Mouse (Mus musculus) midbrain, embryonic 16.5 days (tissue): ENCODE measurements around the gene Ccdc8. TPM values are rescaled to one million over a fixed set of nuclear protein-coding genes. Genes with fewer than 3 reads are reported as not detected.

Experiments used
- ATAC-seq: fragments of 200-750 bp; cut with Nextera tagmentation; 2 replicates; pipeline ENCODE4 v1.8.0; 2017; ENCODE audit warnings: moderate TSS enrichment
- H3K27ac ChIP-seq: fragments of 300-500 bp; sonication (generic); 2 replicates; pipeline ENCODE4 v1.5.1; 2014; ENCODE audit warnings: mild to moderate bottlenecking, low read length, mixed read lengths
- H3K27me3 ChIP-seq: fragments of 300-500 bp; sonication (generic); 2 replicates; pipeline ENCODE4 v1.6.1; 2014; ENCODE audit warnings: low read depth, low read length, mixed read lengths; ENCODE audit not compliant: control insufficient read depth, insufficient read depth
- H3K36me3 ChIP-seq: fragments of 300-500 bp; sonication (generic); 2 replicates; pipeline ENCODE4 v1.6.1; 2014; ENCODE audit warnings: mild to moderate bottlenecking, low read length, moderate library complexity, mixed read lengths; ENCODE audit not compliant: control insufficient read depth, insufficient read depth
- H3K4me1 ChIP-seq: fragments of 300-500 bp; sonication (generic); 2 replicates; pipeline ENCODE4 v1.6.1; 2014; ENCODE audit warnings: mild to moderate bottlenecking, low read length, mixed read lengths; ENCODE audit not compliant: control insufficient read depth, insufficient read depth
- H3K4me2 ChIP-seq: fragments of 300-500 bp; sonication (generic); 2 replicates; pipeline ENCODE4 v1.6.1; 2014; ENCODE audit warnings: mild to moderate bottlenecking, low read length, mixed read lengths
- H3K4me3 ChIP-seq: fragments of 300-500 bp; sonication (generic); 2 replicates; pipeline ENCODE4 v1.5.1; 2014; ENCODE audit warnings: low read depth, mild to moderate bottlenecking, low read length, moderate library complexity, mixed read lengths
- H3K9ac ChIP-seq: fragments of 300-500 bp; sonication (generic); 2 replicates; pipeline ENCODE4 v1.6.1; 2014; ENCODE audit warnings: low read depth, low read length, mixed read lengths
- H3K9me3 ChIP-seq: fragments of 300-500 bp; sonication (generic); replicated peaks from 2 replicates; pipeline ENCODE4 v1.6.1; 2014; ENCODE audit warnings: mild to moderate bottlenecking, low read length, mixed read lengths; ENCODE audit not compliant: control insufficient read depth, poor library complexity, severe bottlenecking
- WGBS: fragments of 180-500 bp; shearing (Covaris S2); extraction: QIAGEN DNeasy Blood & Tissue Kit; methylation state at CpG from one replicate; pipeline ENCODE4 v1.1.7; 2014; 5-methylcytosine and 5-hydroxymethylcytosine counted together
- polyA plus RNA-seq: library from polyadenylated mRNA; unstranded; fragments of >200 nt; fragmentation: Nextera tagmentation; extraction: Ambion mirVana; gene quantifications from 2 replicates; pipeline ENCODE4 v1.2.1, GENCODE M21; 2015

Gene Ccdc8
- polyA plus RNA-seq, 1 experiment from 2014 or later: 6.9 TPM

GRCm38 (mm10) chr7:17017036-17017435, 24.5 kb downstream of the Ccdc8 start:
- 74% methylated on average over 1 of the region's 1 CpGs for WGBS
- Histone ChIP-seq H3K9ac (no peak overlapping the region), H3K4me2 (no peak overlapping the region), H3K9me3 (no peaks in the 10 kb centered on the region), H3K27ac (no peak overlapping the region), H3K27me3 (no peaks in the 10 kb centered on the region), H3K4me1 (no peaks in the 10 kb centered on the region), H3K36me3 (peaks cover 41% of the 10 kb centered on the region), H3K4me3 (no peak overlapping the region)
- ATAC-seq: peak; percentile 74

GRCm38 (mm10) chr7:17017921-17018320, 25.4 kb downstream of the Ccdc8 start:
- H3K27me3 ChIP-seq: no peaks in the 10 kb centered on the region
- no peaks in the 10 kb centered on the region for H3K4me1 ChIP-seq
- H3K36me3 ChIP-seq: peaks cover 45% of the 10 kb centered on the region
- H3K9ac ChIP-seq: no peak overlapping the region
- no peak overlapping the region for H3K4me2 ChIP-seq
- H3K4me3 ChIP-seq: no peak overlapping the region
- H3K9me3 ChIP-seq: no peaks in the 10 kb centered on the region
- WGBS: 89% methylated on average over 2 of the region's 2 CpGs
- no peak overlapping the region for H3K27ac ChIP-seq
- ATAC-seq: no peak

GRCm38 (mm10) chr7:17019426-17020166, 27.1 kb downstream of the Ccdc8 start:
- WGBS: 88% methylated on average over 7 of the region's 7 CpGs
- H3K9ac ChIP-seq: no peak overlapping the region
- ATAC-seq: no peak
- peaks cover 36% of the 10 kb centered on the region for H3K36me3 ChIP-seq
- no peaks in the 10 kb centered on the region for H3K4me1 ChIP-seq
- H3K4me3 ChIP-seq: no peak overlapping the region
- no peaks in the 10 kb centered on the region for H3K9me3 ChIP-seq
- H3K27ac ChIP-seq: no peak overlapping the region
- no peaks in the 10 kb centered on the region for H3K27me3 ChIP-seq
- no peak overlapping the region for H3K4me2 ChIP-seq

GRCm38 (mm10) chr7:17022176-17022575, 29.7 kb downstream of the Ccdc8 start:
- H3K9ac ChIP-seq: no peak overlapping the region
- H3K27me3 ChIP-seq: no peaks in the 10 kb centered on the region
- peaks cover 16% of the 10 kb centered on the region for H3K4me1 ChIP-seq
- H3K27ac ChIP-seq: no peak overlapping the region
- 94% methylated on average over 15 of the region's 15 CpGs for WGBS
- no peaks in the 10 kb centered on the region for H3K9me3 ChIP-seq
- no peak overlapping the region for H3K4me3 ChIP-seq
- ATAC-seq: no peak
- no peak overlapping the region for H3K4me2 ChIP-seq
- peaks cover 28% of the 10 kb centered on the region for H3K36me3 ChIP-seq

GRCm38 (mm10) chr7:17023701-17024100, 31.2 kb downstream of the Ccdc8 start:
- H3K4me1 ChIP-seq: peaks cover 18% of the 10 kb centered on the region
- H3K4me2 ChIP-seq: no peak overlapping the region
- no peak overlapping the region for H3K27ac ChIP-seq
- H3K36me3 ChIP-seq: peaks cover 28% of the 10 kb centered on the region
- no peak overlapping the region for H3K9ac ChIP-seq
- WGBS: 93% methylated on average over 4 of the region's 4 CpGs
- no peaks in the 10 kb centered on the region for H3K27me3 ChIP-seq
- no peak for ATAC-seq
- H3K9me3 ChIP-seq: no peaks in the 10 kb centered on the region
- H3K4me3 ChIP-seq: no peak overlapping the region

- H3K4me3 ChIP-seq: no peak overlapping the region
- no peak for ATAC-seq
- H3K36me3 ChIP-seq: peaks cover 28% of the 10 kb centered on the region
- 92% methylated on average over 6 of the region's 6 CpGs for WGBS
- H3K4me2 ChIP-seq: no peak overlapping the region
- peaks cover 18% of the 10 kb centered on the region for H3K4me1 ChIP-seq
- no peak overlapping the region for H3K9ac ChIP-seq
- H3K9me3 ChIP-seq: no peaks in the 10 kb centered on the region
- H3K27me3 ChIP-seq: no peaks in the 10 kb centered on the region
- H3K27ac ChIP-seq: no peak overlapping the region
Observed at GRCm38 (mm10) chr7:17024141-17024540, 31.6 kb downstream of the Ccdc8 start.

GRCm38 (mm10) chr7:17024814-17025504, 32.5 kb downstream of the Ccdc8 start:
- peaks cover 25% of the 10 kb centered on the region for H3K36me3 ChIP-seq
- H3K4me3 ChIP-seq: no peak overlapping the region
- no peak overlapping the region for H3K9ac ChIP-seq
- no peaks in the 10 kb centered on the region for H3K9me3 ChIP-seq
- H3K4me2 ChIP-seq: no peak overlapping the region
- no peak overlapping the region for H3K27ac ChIP-seq
- no peaks in the 10 kb centered on the region for H3K27me3 ChIP-seq
- H3K4me1 ChIP-seq: peaks cover 18% of the 10 kb centered on the region
- 92% methylated on average over 10 of the region's 10 CpGs for WGBS
- no peak for ATAC-seq

GRCm38 (mm10) chr7:17025505-17025894, 33.0 kb downstream of the Ccdc8 start:
- 74% methylated on average over 4 of the region's 4 CpGs for WGBS
- Histone ChIP-seq H3K36me3 (peaks cover 21% of the 10 kb centered on the region), H3K27me3 (no peaks in the 10 kb centered on the region), H3K4me1 (peaks cover 18% of the 10 kb centered on the region), H3K4me2 (peak overlapping the region; percentile 19; the same call in 1 of the 2 replicates), H3K9ac (no peak overlapping the region), H3K27ac (no peak overlapping the region), H3K4me3 (no peak overlapping the region), H3K9me3 (no peaks in the 10 kb centered on the region)
- no peak for ATAC-seq

- peaks cover 16% of the 10 kb centered on the region for H3K36me3 ChIP-seq
- no peak for ATAC-seq
- peak overlapping the region; percentile 64 for H3K4me2 ChIP-seq
- H3K4me1 ChIP-seq: peaks cover 18% of the 10 kb centered on the region
- 76% methylated on average over 9 of the region's 9 CpGs for WGBS
- H3K9ac ChIP-seq: peak overlapping the region; percentile 94; the same call in 1 of the 2 replicates
- H3K27me3 ChIP-seq: no peaks in the 10 kb centered on the region
- H3K9me3 ChIP-seq: no peaks in the 10 kb centered on the region
- H3K27ac ChIP-seq: no peak overlapping the region
- peak overlapping the region; percentile 82 for H3K4me3 ChIP-seq
Observed at GRCm38 (mm10) chr7:17025896-17026622, 33.6 kb downstream of the Ccdc8 start.
